Mouse (Mus musculus): ENCODE results near the gene Tm9sf2.
"Not testable (repeated sequence)": the region's sequence is repeated elsewhere in the genome, so short reads cannot be mapped to it uniquely, and the experiment has no call there.

The Tm9sf2 gene

DNA sequence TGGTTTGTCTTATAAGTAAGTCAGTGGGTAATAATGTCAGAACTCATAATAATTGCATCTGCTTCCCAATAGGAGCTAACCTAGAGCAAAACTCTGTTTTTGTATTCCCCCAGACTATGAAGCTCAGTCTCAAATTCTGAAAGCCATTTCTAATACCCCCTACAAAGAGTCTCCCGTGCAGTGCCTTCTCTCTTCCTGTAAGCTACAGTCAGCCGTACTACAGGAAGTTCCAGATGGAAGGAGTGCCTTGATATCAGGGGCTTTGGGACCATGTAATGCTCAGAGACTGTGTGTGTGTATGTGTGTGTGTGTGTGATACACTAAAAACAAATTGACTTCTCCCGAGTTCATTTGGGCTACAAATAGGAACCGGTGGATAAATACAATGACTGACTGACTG, 7.3 kb upstream of the Tm9sf2 start:
- no peak for DNase-seq (ENCODE audit: low read depth, low spot score)

DNA sequence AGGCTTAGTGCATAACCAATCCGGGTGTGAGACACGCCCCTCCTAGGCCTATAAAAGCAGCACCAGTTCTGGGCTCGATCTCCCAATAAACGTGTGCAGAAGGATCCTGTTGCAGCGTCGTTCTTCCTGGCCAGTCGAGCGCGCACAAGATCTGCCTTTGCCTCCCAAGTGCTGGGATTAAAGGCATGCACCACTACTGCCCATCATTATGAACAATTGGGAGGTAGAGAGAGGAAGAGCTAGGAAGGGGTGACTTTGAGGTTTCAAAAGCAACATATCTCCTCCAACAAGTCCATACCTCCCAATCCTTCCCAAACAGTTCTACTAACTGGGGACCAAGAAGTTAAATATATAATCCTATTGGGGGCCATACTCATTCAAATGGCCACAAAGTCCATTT, 4.9 kb upstream of the Tm9sf2 start:
- not testable (repeated sequence) for DNase-seq (ENCODE audit: low read depth, low spot score)

DNA sequence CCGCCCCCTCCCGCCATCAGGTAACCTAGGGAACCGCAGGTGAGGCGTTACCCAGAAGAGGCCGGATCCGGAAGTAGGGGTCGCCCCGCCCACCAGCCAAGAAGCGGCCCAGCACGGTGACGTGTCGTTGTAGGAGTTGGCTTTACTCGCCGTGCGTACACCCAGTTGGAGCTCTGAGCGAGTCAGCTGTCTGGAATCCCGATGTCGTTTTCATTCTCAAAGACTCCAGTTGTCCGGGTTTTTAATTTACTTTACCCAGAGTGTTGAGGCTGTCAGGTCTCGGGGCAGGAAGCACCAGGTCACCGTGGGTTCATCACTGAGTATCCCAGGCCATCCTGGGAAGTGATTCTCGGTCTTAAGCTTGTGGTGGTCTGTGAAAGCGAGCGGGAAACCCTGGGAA, 2.0 kb upstream of the Tm9sf2 start:
- DNase-seq (ENCODE audit: low read depth, low spot score): peak; percentile 97

DNA sequence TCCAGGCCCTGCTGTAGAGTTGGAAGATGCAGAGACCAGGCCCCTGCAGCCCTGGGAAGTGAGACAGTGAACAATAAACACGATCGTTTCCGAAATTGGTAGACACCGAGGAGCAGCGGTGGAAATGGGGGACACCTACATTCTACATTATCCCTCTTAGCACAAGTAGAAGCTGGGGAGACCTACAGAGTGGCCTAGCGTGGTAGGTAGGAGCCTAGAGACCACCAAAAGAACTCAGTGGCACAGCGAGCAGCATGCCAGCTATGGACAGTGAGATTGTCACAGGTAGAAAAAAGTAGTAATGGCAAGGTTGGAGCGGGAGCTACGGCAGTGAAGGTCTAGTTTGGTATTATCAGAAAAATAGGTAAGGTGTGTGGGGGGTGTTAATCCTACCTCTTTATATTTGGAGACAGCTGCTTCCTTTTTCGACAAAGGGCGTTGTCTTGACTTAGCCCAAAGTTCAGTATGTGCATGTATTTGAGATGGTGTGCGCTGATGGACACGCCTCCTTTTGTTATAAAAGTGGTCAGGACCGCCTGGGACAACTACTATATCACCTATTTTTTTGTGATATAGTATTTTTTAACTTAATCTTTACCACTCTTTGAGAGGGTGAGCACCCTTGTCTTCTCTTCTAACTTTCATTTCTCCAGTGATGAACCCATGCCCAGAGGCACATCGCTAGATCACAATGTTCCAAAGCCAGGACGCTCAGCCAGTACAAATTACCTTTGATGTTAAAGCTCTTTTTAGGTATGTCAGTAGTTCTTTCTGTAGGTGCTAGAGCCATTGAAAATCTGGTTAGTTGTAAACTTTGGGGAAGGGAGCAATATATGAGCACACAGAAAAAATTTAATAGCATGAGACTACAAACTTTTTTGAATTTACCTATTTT, 1.2 kb upstream of the Tm9sf2 start:
- DNase-seq (ENCODE audit: low read depth, low spot score): peak; percentile 17

DNA sequence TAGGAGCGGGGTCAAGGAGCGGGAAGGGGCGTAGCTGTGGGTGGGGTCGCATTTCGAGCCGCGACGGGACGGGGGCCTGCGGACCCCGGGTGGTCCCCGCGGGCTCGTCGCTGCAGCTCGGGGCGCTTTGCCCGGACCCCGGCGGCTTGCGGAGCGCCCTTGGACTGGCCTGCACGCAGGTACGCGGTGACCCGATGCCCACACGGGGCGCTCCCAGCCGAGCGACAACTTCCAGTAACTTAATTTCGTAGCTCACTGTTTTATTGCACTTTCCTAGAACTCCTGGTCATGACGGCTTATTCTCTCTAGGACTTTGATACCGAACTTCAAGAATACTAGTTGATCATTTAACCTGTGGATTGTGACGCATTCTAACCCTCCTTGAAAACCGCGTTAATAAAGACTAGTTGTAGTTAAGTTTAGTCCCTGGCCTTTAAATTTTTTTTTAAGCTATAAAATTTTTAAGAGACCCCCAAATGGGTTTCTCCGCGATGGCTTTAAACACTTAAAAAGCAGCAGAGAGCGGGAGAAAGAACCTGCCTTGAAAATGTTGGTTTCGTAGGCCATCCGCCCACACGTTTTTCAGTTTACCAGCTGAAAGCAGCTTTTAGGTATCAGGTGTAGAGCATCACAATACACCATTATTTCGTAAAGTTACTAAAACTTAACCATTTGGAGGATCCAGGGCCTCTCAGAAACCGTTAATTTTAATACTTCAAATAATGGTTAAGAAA, 810 bp downstream of the Tm9sf2 start:
- DNase-seq (ENCODE audit: low read depth, low spot score): no peak

DNA sequence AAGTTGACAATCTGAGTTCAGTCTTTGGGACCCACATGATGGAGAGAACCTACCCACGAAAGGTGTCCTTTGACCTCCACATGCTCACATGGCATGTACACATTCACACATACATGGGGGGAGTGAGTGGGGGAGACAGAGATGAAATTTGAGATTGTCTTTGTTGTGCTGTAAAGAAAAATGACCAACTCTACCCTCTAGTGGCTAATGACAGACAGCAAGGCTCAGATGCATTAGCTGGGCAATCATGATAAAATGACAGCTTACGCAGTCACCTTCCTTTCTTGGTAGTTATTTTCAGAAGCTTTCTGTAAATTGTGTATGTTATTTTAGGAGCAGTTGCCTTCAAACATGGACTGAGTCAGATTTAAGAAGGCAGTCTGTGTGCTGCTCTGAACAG, 4.8 kb downstream of the Tm9sf2 start:
- no peak for DNase-seq (ENCODE audit: low read depth, low spot score)

DNA sequence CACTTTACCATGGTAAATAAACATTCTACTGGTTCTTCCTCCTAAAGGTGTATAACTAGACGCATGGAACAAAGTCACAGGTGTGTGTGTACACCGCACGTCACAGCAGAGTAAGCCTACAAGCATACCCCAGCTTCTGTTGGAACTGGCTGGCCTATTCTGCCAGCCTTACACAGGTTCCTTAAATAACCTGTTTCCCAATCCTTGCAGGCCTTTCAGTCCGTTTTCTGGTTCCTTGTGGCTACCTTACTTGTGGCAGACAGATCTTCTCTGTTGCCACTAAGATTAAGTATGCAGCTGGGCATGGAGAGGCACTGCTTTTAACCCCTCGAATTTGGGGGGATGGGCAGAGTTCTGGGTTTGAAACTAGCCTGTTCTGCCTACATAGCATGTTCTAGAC, 5.5 kb downstream of the Tm9sf2 start:
- no peak for DNase-seq (ENCODE audit: low read depth, low spot score)

DNA sequence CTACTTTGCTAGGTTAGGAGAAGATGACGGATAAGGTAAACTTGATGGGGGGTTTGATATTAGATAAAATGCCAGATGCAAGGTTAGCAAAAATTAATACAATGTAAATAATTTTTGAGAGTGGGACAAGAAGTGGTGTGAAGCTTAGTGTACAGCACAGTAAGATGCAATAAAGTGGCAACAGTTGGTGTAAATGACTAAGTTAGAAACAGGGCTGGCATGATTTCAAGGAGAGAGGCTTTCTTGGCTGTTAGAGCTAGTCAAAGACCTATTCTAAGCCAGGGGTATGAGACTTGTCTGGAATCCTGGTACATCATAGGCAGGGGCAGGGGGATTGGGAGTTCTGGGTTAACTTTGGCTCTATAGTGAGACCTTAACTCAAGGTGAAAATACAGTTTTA, 9.4 kb downstream of the Tm9sf2 start:
- no peak for DNase-seq (ENCODE audit: low read depth, low spot score)

DNA sequence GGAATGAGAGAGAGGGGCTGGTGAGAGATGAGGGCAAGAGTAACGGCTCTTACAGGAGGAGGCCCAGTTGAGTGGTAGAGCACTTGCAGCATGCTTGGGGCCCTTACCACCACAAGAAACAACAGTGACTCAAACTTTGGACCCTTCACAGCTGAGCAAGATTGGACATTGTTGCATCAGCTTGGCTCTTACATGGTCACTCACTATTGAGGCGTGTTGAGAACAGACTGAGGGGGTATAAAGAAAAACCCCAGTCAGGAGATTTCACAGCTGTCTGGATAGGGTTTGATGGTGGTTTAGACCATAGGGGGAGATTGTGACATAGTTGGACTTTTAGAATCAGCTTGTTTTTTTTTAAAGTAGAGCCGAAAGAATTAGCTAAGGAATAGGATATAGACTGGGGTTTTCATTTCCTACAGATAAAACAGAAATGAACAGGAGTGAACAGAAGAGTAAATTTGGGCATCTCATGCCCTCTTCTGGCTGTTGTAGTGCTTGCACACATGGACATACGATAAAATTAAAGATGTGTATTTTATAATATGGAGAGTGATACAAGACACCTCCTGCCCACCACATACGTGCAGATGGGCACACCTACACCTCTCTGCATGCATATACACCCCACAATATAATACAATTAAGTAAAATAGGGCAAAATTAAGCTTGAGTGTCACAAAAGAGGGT, 23.4 kb downstream of the Tm9sf2 start:
- no peak for DNase-seq (ENCODE audit: low read depth, low spot score)

DNA sequence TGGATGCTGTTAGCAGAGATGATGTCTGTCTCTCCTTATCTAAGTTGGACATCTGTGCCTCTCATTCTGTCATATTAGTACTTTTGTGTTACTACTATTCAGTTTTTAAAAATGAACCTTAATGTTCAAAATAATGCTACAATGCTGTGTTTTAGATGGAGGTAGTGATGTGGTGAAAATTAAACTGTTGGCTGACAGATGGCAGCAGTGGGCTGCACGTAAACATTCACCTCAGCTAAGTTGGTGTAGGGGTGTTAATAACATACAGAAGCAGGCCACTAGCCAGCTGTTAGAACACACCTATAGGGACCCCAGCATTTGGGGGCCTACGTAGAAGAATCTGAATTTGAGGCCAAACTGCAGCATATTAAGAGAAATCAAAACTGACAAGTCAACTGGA, 24.8 kb downstream of the Tm9sf2 start:
- no peak for DNase-seq (ENCODE audit: low read depth, low spot score)

DNA sequence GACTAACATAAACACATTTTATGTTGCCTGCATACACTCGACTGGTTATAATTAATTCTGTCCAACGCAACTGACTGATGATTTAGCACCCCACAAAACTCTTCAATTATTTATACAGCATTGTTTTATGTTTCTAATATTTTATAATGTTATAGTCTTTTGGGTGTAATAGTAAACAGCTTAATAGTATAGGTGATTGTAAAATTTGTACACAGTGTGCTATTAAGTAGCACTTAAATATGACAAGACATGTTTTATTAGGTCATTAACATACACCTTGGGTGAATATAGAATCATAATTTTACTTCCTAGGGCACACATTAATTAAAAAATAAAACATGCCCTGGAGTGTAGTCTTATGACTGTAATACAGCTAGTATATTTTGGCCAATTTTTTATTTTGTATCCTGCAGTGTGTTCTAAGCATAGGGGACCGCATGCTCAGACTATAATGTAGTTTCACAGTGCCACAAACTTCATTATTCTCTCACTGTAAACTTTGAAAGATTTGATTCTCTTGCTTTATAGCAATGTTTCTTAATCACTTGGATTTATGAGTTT, 29.6 kb downstream of the Tm9sf2 start:
- no peak for DNase-seq (ENCODE audit: low read depth, low spot score)

DNA sequence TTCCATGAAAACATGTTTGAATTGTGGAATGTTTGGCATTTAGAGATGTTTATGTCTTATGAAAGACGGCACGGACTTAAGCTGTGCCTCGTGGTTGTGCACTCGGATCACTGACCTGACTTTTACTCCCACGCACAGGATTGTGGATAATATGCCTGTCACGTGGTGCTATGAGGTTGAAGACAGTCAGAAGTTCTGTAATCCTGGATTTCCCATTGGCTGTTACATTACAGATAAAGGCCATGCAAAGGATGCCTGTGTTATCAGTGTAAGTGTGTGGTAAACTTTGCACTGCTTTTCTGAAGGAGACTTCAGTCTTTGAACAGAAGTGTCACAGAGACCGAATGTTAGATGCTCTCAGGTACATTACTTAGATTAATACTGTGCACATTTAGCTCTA, 30.4 kb downstream of the Tm9sf2 start:
- no peak for DNase-seq (ENCODE audit: low read depth, low spot score)

DNA sequence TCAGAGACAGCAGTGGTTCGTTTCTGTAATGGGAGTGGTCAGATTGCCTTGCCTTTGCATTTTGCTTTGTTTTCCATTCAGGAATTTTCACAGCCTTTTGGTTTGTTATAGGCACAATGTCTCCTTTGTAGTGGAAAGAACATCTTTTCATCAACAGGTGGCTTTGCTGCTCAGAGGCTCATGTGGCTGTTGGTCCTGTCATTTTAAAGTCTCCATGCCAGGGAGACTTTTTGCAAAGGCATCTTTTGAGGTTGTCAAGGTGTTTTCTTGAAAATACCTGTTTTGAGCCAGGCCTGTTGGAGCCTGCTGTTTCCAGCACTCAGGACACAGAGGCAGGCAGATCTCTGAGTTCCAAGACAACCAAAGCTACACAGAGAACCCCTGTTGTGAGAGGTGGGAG, 33.3 kb downstream of the Tm9sf2 start:
- DNase-seq (ENCODE audit: low read depth, low spot score): peak; percentile 38

DNA sequence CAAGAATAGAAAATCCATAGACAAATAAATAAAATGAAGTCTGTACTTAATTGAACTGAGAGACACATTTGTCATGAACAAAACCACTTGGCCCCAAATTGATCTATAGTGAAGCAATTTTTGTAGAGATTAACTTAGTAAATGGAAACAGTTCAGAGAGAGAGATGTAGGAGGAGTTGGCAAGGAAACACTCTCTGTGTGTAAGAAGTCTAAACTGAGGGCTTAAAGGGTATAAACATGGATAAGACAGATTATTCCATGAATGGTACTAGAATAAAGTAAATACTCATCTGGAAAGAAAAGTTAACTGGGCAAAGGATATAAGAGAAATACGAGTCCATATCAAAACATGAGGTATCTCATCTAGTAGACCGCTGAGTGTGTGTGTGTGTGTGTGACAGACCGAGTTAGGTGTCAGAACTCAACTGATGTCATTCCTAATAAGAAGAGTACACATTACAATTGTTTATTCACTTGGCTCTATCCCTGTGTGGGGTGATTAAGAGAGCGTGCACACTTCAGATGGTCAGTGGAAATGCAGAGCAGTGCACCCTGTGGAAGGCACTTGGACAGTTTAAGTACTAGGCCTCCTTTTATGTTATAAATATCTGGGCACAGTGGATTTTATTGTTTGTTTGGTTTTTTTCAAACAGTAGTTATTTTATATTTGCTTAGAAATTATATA, 36.9 kb downstream of the Tm9sf2 start:
- DNase-seq (ENCODE audit: low read depth, low spot score): no peak

DNA sequence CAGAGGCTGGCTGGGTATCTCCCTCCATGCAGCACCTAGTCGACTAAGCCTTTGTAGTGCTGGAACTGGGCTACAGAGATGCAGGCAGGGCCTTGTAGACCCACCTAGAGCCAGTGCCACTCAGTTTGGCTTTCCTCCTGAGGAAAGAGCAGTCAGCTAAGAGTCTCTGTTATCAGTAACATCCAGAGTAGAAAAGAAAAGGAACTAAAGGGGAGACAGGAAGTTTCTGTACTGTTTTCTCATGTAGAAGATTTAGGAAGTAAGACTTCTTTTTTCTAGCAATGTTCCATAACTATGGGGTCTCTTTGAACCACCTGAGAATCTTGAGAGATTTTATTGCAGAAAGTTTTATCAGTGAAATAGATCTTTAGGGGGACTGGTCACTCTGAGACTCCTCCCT, 38.5 kb downstream of the Tm9sf2 start:
- no peak for DNase-seq (ENCODE audit: low read depth, low spot score)

DNA sequence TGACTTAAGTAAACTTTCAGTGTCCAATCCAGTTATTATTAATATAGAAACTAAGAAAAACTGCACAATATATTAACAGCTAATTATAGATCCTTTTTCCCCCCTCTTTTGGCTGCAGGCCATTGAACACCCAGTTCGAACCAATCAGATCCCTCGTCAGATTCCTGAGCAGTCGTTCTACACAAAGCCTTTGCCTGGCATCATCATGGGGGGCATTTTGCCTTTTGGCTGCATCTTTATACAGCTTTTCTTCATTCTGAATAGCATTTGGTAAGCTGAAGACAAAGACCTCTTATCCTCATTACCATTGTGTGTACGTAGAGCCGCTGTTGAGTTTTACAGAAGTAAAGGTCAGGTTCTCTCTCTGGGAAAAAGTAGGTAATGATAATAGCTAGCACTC, 43.8 kb downstream of the Tm9sf2 start:
- DNase-seq (ENCODE audit: low read depth, low spot score): no peak

DNA sequence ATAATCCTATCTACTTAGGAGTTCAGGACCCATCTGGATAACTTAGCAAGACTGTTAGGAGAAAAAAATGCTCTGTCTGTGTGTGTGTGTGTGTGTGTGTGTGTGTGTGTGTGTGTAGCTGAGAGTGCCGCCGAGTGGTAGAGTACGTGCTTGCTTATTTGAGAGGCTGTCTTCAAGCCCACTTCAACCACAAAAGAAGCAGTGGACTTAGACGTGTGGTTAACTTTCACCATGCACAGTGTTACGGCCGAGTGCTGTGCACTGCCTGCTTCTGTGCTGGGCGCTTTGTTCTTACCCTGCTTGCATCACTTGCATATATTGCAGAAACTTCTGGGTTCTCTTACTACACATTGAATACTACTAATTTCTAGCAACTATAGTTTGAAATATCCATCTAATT, 50.9 kb downstream of the Tm9sf2 start:
- DNase-seq (ENCODE audit: low read depth, low spot score): no peak

DNA sequence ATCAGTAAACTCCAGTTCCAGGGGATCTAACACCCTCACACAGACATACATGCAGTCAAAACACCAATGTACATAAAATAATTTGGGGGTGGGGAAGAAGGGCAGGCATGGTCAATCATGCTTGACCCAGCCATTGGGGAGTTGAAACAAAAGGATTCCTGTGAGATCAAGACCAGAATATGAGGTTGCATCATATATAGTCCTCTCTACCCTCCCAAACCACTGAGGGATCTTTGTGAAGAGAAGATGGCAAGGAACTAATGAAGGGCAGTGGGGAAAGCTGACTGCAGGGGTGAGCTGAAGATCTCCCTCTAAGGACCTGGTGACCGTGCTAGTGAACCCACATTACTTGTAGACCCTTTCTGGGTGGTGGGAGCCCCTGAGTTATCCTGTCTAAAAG, 54.1 kb downstream of the Tm9sf2 start:
- DNase-seq (ENCODE audit: low read depth, low spot score): no peak

DNA sequence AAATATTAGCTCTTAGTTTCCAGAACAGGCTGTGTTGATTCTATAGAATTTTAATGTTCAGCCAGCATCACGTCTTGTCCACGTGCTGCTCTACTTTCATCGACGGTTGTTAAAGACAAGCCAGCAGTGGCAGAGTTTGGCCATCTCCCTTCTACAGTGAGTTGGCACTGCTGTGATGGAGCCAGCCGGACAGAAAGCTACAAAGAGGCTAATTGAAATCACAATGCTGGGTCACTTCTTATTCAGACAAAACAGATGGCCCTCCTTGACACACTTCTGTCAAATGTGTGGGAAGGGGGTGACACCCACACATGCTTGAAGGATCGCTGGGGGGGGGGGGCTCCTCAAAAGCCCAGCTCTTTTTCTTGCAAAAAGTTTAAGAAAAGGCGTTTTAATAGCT, 62.1 kb downstream of the Tm9sf2 start:
- no peak for DNase-seq (ENCODE audit: low read depth, low spot score)

DNA sequence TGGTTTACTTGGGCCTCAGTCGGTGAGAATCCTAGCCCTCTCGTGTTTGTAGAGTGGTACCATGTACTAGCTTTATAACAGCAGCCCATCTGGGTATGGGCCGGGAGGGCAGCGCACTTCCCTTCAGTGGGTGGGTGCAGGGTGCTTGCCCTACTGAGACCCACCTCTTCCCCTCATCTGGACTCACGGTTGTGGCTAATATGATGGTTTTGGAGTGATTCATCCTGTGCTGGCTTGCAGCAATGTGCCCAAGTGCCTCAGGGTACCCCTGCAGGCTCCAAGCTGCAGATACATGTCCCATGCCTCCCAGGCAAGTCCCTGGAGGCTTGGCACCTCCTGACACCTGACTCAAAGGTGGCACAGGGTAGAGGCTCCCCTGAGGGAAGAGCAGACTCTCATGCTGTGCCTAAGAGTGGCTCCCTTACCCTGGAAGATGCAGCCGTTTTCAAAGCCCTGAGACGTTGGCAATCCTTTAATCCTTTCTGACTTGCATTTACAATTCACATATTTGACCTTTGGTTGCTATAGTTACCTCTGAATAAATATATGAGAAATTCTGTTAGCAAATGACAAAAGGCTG, 63.5 kb downstream of the Tm9sf2 start:
- DNase-seq (ENCODE audit: low read depth, low spot score): no peak

DNA sequence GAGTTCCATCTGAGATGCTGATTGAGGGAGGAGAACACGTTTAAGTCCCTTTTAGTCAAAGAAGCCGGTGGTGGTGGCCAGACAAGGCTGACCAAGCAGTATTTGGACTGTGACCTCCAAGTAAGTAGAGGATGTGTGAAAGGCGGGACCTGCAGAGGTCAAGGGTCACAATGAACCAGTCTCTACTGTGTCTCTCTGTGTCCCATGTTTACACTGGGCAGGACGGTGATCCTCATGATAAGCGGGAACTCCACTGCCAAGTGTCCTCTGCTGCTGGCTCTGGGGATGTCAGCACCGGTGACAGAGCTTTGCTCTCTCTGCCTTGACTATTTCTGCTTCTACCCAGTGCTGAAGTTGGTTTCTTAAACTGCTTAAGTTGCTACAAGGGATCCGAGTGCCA, 64.2 kb downstream of the Tm9sf2 start:
- no peak for DNase-seq (ENCODE audit: low read depth, low spot score)
